Mouse (Mus musculus) embryonic facial prominence, embryonic 10.5 days (tissue): Measurements from ENCODE around the gene Notch2. TPM values are rescaled to one million over a fixed set of nuclear protein-coding genes. Genes with fewer than 3 reads are reported as not detected.

Experiments
- DNase-seq: peaks from one replicate; pipeline ENCODE4 v3.0.0-alpha.2; 2017; ENCODE audit warnings: low spot score
- H3K27ac ChIP-seq: fragments of 300-500 bp; sonication (generic); replicated peaks from 2 replicates; pipeline ENCODE4 v1.5.1; 2016; ENCODE audit warnings: mild to moderate bottlenecking
- H3K27me3 ChIP-seq: fragments of 300-500 bp; sonication (generic); replicated peaks from 2 replicates; pipeline ENCODE4 v1.6.1; 2016; ENCODE audit warnings: low read depth, mild to moderate bottlenecking; ENCODE audit not compliant: poor library complexity, severe bottlenecking
- H3K36me3 ChIP-seq: fragments of 300-500 bp; sonication (generic); replicated peaks from 2 replicates; pipeline ENCODE4 v1.6.1; 2016; ENCODE audit warnings: mild to moderate bottlenecking, moderate library complexity
- H3K4me1 ChIP-seq: fragments of 300-500 bp; sonication (generic); 2 replicates; pipeline ENCODE4 v1.6.1; 2016
- H3K4me3 ChIP-seq: fragments of 300-500 bp; sonication (generic); 2 replicates; pipeline ENCODE4 v1.5.1; 2016; ENCODE audit warnings: mild to moderate bottlenecking, moderate library complexity
- H3K9me3 ChIP-seq: fragments of 300-500 bp; sonication (generic); 2 replicates; pipeline ENCODE4 v1.6.1; 2016; ENCODE audit warnings: mild to moderate bottlenecking
- WGBS: fragments of 180-500 bp; shearing (Covaris S2); methylation state at CpG from one replicate; pipeline ENCODE4 v1.1.7; 2016; 5-methylcytosine and 5-hydroxymethylcytosine counted together
- polyA plus RNA-seq: library from polyadenylated mRNA; unstranded; fragments of >200 nt; fragmentation: Nextera tagmentation; extraction: Ambion mirVana; gene quantifications from 2 replicates; pipeline ENCODE4 v1.2.1, GENCODE M21; 2016

Gene Notch2
- polyA plus RNA-seq, 1 experiment from 2014 or later = 22.0 TPM

- Histone ChIP-seq H3K9me3 (no peaks in the 10 kb centered on the region), H3K4me3 (no peak overlapping the region), H3K4me1 (peaks cover 5% of the 10 kb centered on the region), H3K27ac (no peak overlapping the region), H3K27me3 (no peaks in the 10 kb centered on the region), H3K36me3 (no peaks in the 10 kb centered on the region)
- peak; percentile 62 for DNase-seq
- 24% methylated on average over 7 of the region's 7 CpGs for WGBS
Observed at GRCm38 (mm10) chr3:98180805-98181204, 167.5 kb downstream of the Notch2 start.

- Histone ChIP-seq H3K36me3 (no peaks in the 10 kb centered on the region), H3K4me1 (peaks cover 5% of the 10 kb centered on the region), H3K4me3 (no peak overlapping the region), H3K9me3 (no peaks in the 10 kb centered on the region), H3K27ac (no peak overlapping the region), H3K27me3 (no peaks in the 10 kb centered on the region)
- DNase-seq = no peak
- WGBS = 65% methylated on average over 10 of the region's 10 CpGs
Observed at GRCm38 (mm10) chr3:98185163-98185714, 171.9 kb downstream of the Notch2 start.

- 88% methylated on average over 3 of the region's 3 CpGs for WGBS
- Histone ChIP-seq H3K4me1 (peaks cover 5% of the 10 kb centered on the region), H3K36me3 (no peaks in the 10 kb centered on the region), H3K4me3 (no peak overlapping the region), H3K27me3 (no peaks in the 10 kb centered on the region), H3K9me3 (no peaks in the 10 kb centered on the region), H3K27ac (no peak overlapping the region)
- DNase-seq = no peak
Observed at GRCm38 (mm10) chr3:98187777-98188176, 174.4 kb downstream of the Notch2 start.

- H3K27me3 ChIP-seq = no peaks in the 10 kb centered on the region
- peak; percentile 47 for DNase-seq
Observed at GRCm38 (mm10) chr3:98197711-98198532, 184.6 kb downstream of the Notch2 start.

GRCm38 (mm10) chr3:98199747-98200146, 186.4 kb downstream of the Notch2 start:
- Histone ChIP-seq H3K4me1 (peaks cover 32% of the 10 kb centered on the region), H3K27ac (no peak overlapping the region), H3K27me3 (no peaks in the 10 kb centered on the region), H3K36me3 (no peaks in the 10 kb centered on the region), H3K4me3 (no peak overlapping the region), H3K9me3 (no peaks in the 10 kb centered on the region)
- 72% methylated on average over 5 of the region's 5 CpGs for WGBS
- DNase-seq = no peak

More at GRCm38 (mm10) chr3:98197711-98198532, 184.6 kb downstream of the Notch2 start:
- peak overlapping the region; percentile 57; the same call in 1 of the 2 replicates for H3K27ac ChIP-seq
- H3K4me1 ChIP-seq = peaks cover 32% of the 10 kb centered on the region
- WGBS = 15% methylated on average over 9 of the region's 9 CpGs
- H3K36me3 ChIP-seq = no peaks in the 10 kb centered on the region
- no peak overlapping the region for H3K4me3 ChIP-seq
- no peaks in the 10 kb centered on the region for H3K9me3 ChIP-seq

Other genes starting within 250 kb of the Notch2 start
- 27.0 and 28.2 TPM in 2 replicates for gene Pde4dip, start 124.8 kb upstream of the Notch2 start, polyA plus RNA-seq
- 119 and 122 TPM in 2 replicates for gene Sec22b, start 112.3 kb upstream of the Notch2 start, polyA plus RNA-seq
- gene Adam30, start 147.1 kb downstream of the Notch2 start, polyA plus RNA-seq = not detected in 2 replicates
- gene Reg4, start 208.6 kb downstream of the Notch2 start, polyA plus RNA-seq = not detected in 2 replicates